Mouse (Mus musculus) heart, adult 2 months (tissue): ENCODE measurements around the gene Dhrs4. TPM values are rescaled to one million over a fixed set of nuclear protein-coding genes. Genes with fewer than 3 reads are reported as not detected.

Experiments used
- DNase-seq, 2 experiments: peaks; one replicate each; pipeline ENCODE4 v3.0.0; 2021
- H3K27ac ChIP-seq: fragments of 200-600 bp; 2 replicates; pipeline ENCODE4 v1.8.1; 2022
- H3K27me3 ChIP-seq: fragments of 200-500 bp; 2 replicates; pipeline ENCODE4 v1.6.1; 2012; ENCODE audit warnings: mild to moderate bottlenecking, low read length, inconsistent platforms, mixed read lengths; ENCODE audit not compliant: control insufficient read depth, insufficient read depth
- H3K36me3 ChIP-seq: fragments of 200-500 bp; 2 replicates; pipeline ENCODE4 v1.6.1; 2012; ENCODE audit warnings: low read length, inconsistent platforms; ENCODE audit not compliant: control insufficient read depth, insufficient read depth
- H3K4me1 ChIP-seq: fragments of 200-500 bp; 2 replicates; pipeline ENCODE4 v1.6.1; 2011; ENCODE audit warnings: low read length; ENCODE audit not compliant: control insufficient read depth, insufficient read depth
- H3K4me3 ChIP-seq: fragments of 200-600 bp; 2 replicates; pipeline ENCODE4 v1.8.1; 2022
- H3K79me2 ChIP-seq: fragments of 200-500 bp; replicated peaks from 2 replicates; pipeline ENCODE4 v1.6.1; 2012; ENCODE audit warnings: mild to moderate bottlenecking, inconsistent platforms, low read length, moderate library complexity, mixed read lengths; ENCODE audit not compliant: control insufficient read depth, insufficient read depth
- H3K9ac ChIP-seq: fragments of 200-500 bp; 2 replicates; pipeline ENCODE4 v1.6.1; 2012; ENCODE audit warnings: low read depth, mild to moderate bottlenecking, control low read depth, inconsistent platforms, low read length, mixed read lengths
- CTCF ChIP-seq: fragments of 200-600 bp; IDR thresholded peaks from 2 replicates; pipeline ENCODE4 v1.8.1; 2022; ENCODE audit warnings: antibody characterized with exemption, mild to moderate bottlenecking, moderate library complexity
- EP300 ChIP-seq: fragments of 200-500 bp; IDR thresholded peaks from 2 replicates; pipeline ENCODE4 v1.6.1; 2011; ENCODE audit warnings: low read depth, low read length, control low read depth; ENCODE audit not compliant: insufficient read depth
- POLR2A ChIP-seq: fragments of 200-500 bp; IDR thresholded peaks from 2 replicates; pipeline ENCODE4 v1.6.1; 2011; ENCODE audit warnings: mild to moderate bottlenecking, low read depth, low read length, control low read depth; ENCODE audit not compliant: insufficient read depth
- WGBS: fragments of 180-500 bp; shearing (Covaris S2); methylation state at CpG from one replicate; pipeline ENCODE4 v1.1.7; 2018; 5-methylcytosine and 5-hydroxymethylcytosine counted together
- intact Hi-C: fragments of 180-260 bp; cut with DNase I; formaldehyde crosslinking; loops from one replicate; pipeline ENCODE4 v1.15.1; 2025
- polyA plus RNA-seq: library from polyadenylated mRNA; depleted of rRNA; stranded (reverse); fragments of >200 nt; gene quantifications from 2 replicates; pipeline ENCODE4 v1.2.3, GENCODE M21; 2012
- total RNA-seq, 2 experiments: library from RNA; stranded (reverse); gene quantifications; 2 replicates each; pipeline ENCODE4 v1.2.3; 2021

Gene Dhrs4
- total and polyA plus RNA-seq, 3 experiments: 64.7 to 125 (median 106) TPM

DNA sequence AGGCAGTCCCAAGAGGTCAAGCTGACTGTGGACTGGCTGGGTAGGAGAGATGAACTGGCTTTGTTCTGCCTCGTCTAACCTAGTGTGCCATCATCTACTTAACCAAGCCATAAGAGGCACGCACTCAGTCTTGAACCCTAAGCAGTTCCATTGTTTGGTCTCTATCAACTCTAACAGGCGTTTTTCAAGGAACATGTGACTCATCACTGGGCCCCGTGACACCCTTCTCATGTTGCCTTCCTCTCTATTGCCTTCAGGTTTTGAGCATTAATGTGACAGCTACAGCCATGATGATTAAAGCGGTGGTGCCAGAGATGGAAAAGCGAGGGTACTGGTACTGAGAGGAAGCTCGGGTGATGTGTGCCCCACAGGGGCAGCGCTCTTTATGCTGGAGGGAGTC is 8.3 kb downstream of the Dhrs4 start:
- intact Hi-C loops: loop anchor here (10.0 kb wide), 1 partner anchor 238 kb away; the partner anchor contains the start of gene Rabggta
- TF ChIP-seq CTCF: no peak
- no peak for TF ChIP-seq POLR2A
- TF ChIP-seq EP300: no peak
- Histone ChIP-seq H3K9ac (no peak overlapping the region), H3K27ac (no peak overlapping the region), H3K4me3 (no peak overlapping the region), H3K79me2 (no peaks in the 10 kb centered on the region), H3K27me3 (no peaks in the 10 kb centered on the region), H3K36me3 (no peaks in the 10 kb centered on the region), H3K4me1 (no peaks in the 10 kb centered on the region)
- 81% methylated on average over 8 of the region's 8 CpGs for WGBS
- DNase-seq: no peak

DNA sequence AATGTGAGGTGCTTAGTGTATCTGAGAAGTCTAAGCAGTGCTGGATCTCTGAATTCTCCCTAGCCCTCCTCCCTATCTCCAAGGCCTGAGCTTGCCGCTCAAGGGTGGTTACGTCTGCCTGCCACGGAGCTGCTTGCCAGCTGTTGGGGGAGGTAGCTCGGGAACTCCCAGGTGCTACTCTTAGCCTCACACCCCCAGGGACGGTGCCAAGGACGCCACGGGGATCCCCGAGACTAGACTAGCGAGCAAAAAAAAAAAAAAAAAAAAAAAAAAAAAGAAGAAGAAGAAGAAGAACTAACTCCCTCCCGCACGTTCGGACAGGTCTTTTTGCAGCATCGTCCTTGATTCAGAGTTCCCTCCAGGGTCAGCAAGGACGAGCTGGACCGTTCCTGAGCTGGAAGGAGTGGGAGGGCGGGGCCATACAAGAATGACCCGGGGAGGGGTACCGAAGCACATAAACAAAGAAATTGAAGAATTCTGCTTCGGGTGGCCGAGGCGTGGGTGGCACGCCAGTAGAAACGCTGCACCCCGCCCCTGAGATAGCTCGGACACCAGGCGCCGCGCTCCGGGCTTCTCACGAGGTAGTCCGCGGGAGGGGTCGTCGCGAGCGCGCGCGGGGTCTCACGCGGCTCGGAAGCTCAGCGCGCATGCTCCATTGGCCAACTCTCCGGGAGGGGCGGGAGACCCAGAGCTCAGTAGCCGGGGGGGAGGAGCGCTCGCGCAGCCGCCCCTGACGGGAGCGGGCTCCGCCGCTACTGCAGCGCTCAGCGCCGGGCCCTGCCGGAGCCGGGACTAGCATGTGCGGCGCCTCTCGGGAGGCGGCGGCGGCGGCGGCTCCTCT is 12.0 kb downstream of the Dhrs4 start, which contains the start of gene Carmil3:
Carmil3 (plus strand) TSS at position 291 of the 841 bp plus-strand sequence.
- Histone ChIP-seq H3K9ac (peak within 1 kb of the TSS; percentile 76), H3K4me3 (peak within 1 kb of the TSS; percentile 64), H3K27ac (peak within 1 kb of the TSS; percentile 51; the same call in 1 of the 2 replicates), H3K4me1 (no peaks in the 10 kb centered on the region), H3K27me3 (no peaks in the 10 kb centered on the region), H3K36me3 (no peaks in the 10 kb centered on the region), H3K79me2 (no peaks in the 10 kb centered on the region)
- no peak for TF ChIP-seq EP300
- no peak for TF ChIP-seq POLR2A
- TF ChIP-seq CTCF: 0 out of 2 replicates have a peak, but pooled peaks have one; percentile 5
- 1% methylated on average over 68 of the region's 68 CpGs for WGBS
- DNase-seq: peak; percentile 74 to 80
- intact Hi-C loops: no loop called here

DNA sequence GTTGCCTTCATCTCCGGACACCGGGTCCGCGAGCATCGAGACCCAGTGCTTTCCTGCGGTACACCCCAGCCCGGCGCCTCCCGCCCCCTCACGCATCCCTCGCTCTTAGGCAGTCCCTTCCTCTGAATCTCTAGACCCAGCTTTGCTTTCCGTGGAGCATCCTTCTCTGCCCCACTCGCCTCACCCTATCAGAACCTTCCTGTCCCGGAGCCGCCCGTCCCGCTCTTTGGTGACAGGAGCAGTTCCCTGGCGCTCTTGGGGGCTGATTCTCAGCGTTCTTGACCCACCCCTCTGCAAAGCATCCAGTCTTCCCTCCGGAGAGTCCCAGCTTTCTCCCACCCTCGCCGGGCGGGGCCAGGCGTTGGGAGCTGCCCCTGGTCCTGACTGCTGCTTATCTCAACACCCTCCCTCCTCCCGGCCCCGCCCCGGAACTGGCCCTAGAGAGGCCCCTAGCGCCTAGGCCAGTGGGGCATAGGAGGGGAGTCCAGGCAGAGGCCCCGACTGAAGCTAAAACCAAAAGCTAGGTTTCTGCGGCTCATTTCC is 12.8 kb downstream of the Dhrs4 start:
- intact Hi-C loops: no loop called here
- Histone ChIP-seq H3K9ac (peak overlapping the region; percentile 76), H3K79me2 (no peaks in the 10 kb centered on the region), H3K36me3 (no peaks in the 10 kb centered on the region), H3K27me3 (no peaks in the 10 kb centered on the region), H3K4me1 (no peaks in the 10 kb centered on the region), H3K27ac (peak overlapping the region; percentile 17; the same call in 1 of the 2 replicates), H3K4me3 (peak overlapping the region; percentile 64)
- under 1% methylated on average over 30 of the region's 30 CpGs for WGBS
- DNase-seq: peak; percentile 70 to 75
- TF ChIP-seq POLR2A (no peak), EP300 (no peak), CTCF (no peak)

- no peaks in the 10 kb centered on the region for H3K27me3 ChIP-seq
- intact Hi-C loops: no loop called here
Observed at GRCm38 (mm10) chr14:55492103-55492502, 13.5 kb downstream of the Dhrs4 start.

DNA sequence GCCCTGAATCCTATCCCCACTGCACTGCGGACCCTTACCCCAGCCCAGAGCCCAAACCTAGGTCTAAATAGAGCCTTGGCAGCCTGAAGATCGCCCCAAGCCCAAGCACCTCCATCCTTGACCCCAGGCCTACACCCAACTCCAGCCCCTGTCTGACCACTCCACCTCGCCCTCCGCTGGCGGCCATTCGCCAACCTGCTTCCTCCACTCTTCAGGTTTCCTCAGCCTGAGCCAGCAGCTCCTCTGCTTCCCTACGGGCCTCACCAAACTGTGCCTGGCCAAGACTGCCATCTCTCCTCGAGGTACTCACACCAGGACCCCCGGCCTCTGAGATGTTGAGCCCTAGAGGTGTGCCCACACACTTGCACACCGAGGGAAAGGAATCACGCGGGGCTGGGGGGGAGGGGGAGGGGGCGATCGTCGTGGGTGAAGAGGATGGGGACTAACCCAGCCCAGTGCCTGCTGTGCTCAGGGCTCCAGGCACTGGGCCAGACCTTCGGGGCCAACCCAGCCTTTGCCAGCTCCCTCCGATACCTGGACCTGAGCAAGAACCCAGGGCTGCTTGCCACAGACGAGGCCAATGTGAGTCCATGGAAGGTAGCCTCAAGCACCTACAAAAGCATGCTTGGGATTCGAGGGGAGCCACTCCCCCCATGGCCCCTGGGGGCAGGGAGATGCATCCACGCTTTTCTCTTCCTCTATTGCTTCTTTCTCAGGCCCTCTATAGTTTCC is 17.1 kb downstream of the Dhrs4 start:
- no peak overlapping the region for H3K9ac ChIP-seq
- TF ChIP-seq CTCF: no peak
- TF ChIP-seq EP300: no peak
- TF ChIP-seq POLR2A: no peak
- WGBS: 67% methylated on average over 20 of the region's 20 CpGs
- no peaks in the 10 kb centered on the region for H3K36me3 ChIP-seq
- no peak overlapping the region for H3K4me3 ChIP-seq
- H3K27ac ChIP-seq: no peak overlapping the region
- intact Hi-C loops: loop anchor here (2.0 to 5.0 kb wide), 2 partner anchors 41 to 107 kb away; partner anchors contain the start of gene Irf9
- no peaks in the 10 kb centered on the region; the same call in 1 of the 2 replicates for H3K4me1 ChIP-seq
- H3K79me2 ChIP-seq: no peaks in the 10 kb centered on the region
- no peak for DNase-seq
- no peaks in the 10 kb centered on the region for H3K27me3 ChIP-seq

More at GRCm38 (mm10) chr14:55492103-55492502, 13.5 kb downstream of the Dhrs4 start:
- Histone ChIP-seq H3K36me3 (no peaks in the 10 kb centered on the region), H3K9ac (no peak overlapping the region), H3K79me2 (no peaks in the 10 kb centered on the region), H3K4me1 (no peaks in the 10 kb centered on the region), H3K4me3 (no peak overlapping the region), H3K27ac (no peak overlapping the region)
- TF ChIP-seq CTCF (no peak), EP300 (no peak), POLR2A (no peak)
- no peak for DNase-seq
- WGBS: 33% methylated on average over 3 of the region's 3 CpGs
